9 mouse cellular contexts compared by ENCODE assay signal in the genomic region with DNA sequence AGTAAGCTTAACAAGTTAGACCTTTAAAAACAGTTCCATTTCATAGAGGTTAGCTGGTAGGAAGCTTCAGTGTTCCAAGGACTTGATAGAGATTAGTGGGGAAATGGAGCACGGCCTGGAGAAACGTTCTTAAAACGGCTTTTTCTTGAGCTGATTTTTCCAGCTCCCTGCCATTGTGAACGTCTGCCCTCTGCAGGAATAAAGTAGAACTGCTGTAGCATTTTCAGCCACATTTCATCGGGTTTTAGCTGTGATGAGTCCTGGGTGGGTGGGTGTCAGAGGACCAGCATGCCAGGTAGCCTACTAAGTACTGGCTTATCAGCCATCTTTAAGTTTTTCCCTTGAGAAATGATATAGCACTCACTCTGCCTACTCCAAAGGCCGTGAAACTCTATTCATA. TPM values are rescaled to one million over a fixed set of nuclear protein-coding genes. Genes with fewer than 3 reads are reported as not detected.
DNase-seq lines count a peak whose midpoint lies in the region; ATAC-seq and TF ChIP-seq lines count a peak whose summit lies in the region.
"Had no signal": no experiment of that assay in that cellular context is flagged by ENCODE, and none has a peak within 500 bp of the region (broad histone marks: within the 10 kb centered on the region; RNA-seq: fewer than 3 reads in every experiment).

No protein-coding gene starts in this region.

- no peaks in the 10 kb centered on the region for H3K36me3 ChIP-seq in stomach, postnatal 0 days (ENCODE audit: control insufficient read depth, insufficient read depth, low read length)
- H3K36me3 ChIP-seq: stomach, embryonic 15.5 days had no signal

- no peak overlapping the region for H3K27ac ChIP-seq in stomach, postnatal 0 days (replicated peaks)
- H3K27ac ChIP-seq: stomach, embryonic 15.5 days had no signal

- no peaks in the 10 kb centered on the region for H3K4me1 ChIP-seq in stomach, postnatal 0 days (replicated peaks; ENCODE audit: control insufficient read depth, insufficient read depth)
- H3K4me1 ChIP-seq: stomach, embryonic 15.5 days had no signal

- no peaks in the 10 kb centered on the region for H3K9me3 ChIP-seq in stomach, postnatal 0 days (ENCODE audit: control insufficient read depth, low read length)
- H3K9me3 ChIP-seq: stomach, embryonic 15.5 days had no signal

- H3K4me2 ChIP-seq in stomach, postnatal 0 days (replicated peaks; ENCODE audit: low read depth), result no peak overlapping the region
- H3K4me2 ChIP-seq: stomach, embryonic 15.5 days had no signal

- no peak overlapping the region for H3K9ac ChIP-seq in stomach, postnatal 0 days (ENCODE audit: low read length)
- H3K9ac ChIP-seq: stomach, embryonic 15.5 days had no signal

- no peaks in the 10 kb centered on the region for H3K27me3 ChIP-seq in stomach, postnatal 0 days (ENCODE audit: control insufficient read depth, insufficient read depth, low read length)
- H3K27me3 ChIP-seq: stomach, embryonic 15.5 days had no signal

- TF ChIP-seq CTCF in stomach, postnatal 0 days (IDR thresholded peaks at IDR 0.05; ENCODE audit: low read depth), result peak; percentile 95

- ATAC-seq in stomach, postnatal 0 days (ENCODE audit: low FRiP score, low TSS enrichment), result no peak

- TF ChIP-seq EP300 in stomach, postnatal 0 days (optimal IDR thresholded peaks at IDR 0.05), result no peak

- WGBS in stomach, postnatal 0 days, result 7% methylated on average over 6 of the region's 6 CpGs

- peak; percentile 39 to 62 for DNase-seq in cerebellum, adult 18-20 months
- no peak for DNase-seq in cerebellum, adult 11 months
- peak; percentile 39 for DNase-seq in 416B (ENCODE audit: low read depth)
- peak; percentile 49 for DNase-seq in brain, embryonic 18.5 days (ENCODE audit: low read depth, low spot score)
- peak; percentile 77 for DNase-seq in forelimb bud, embryonic 11.5 days (ENCODE audit: low read depth, low spot score)
- DNase-seq in kidney, adult 8-10 months, result peak; percentile 11 to 46
- peak; percentile 68 for DNase-seq in lung, postnatal 36 days
- peak; percentile 50 for DNase-seq in stomach, postnatal 0 days (ENCODE audit: low spot score)

- H3K4me3 ChIP-seq in stomach, postnatal 0 days (ENCODE audit: low read depth, low read length), result no peak overlapping the region
- H3K4me3 ChIP-seq: stomach, embryonic 15.5 days had no signal

RNA-seq across cellular contexts. Expression of gene Sec16b, which starts 29.9 kb away (rescaled TPM):
- polyA plus RNA-seq in stomach, postnatal 0 days (2015; fragmentation: Nextera tagmentation; extraction: Ambion mirVana), result 5.5 and 6.2 TPM in 2 replicates
